8 mouse cellular contexts compared by ENCODE assay signal in genomic region chr7:28380237-28381016, GRCm38 (mm10). TPM values are rescaled to one million over a fixed set of nuclear protein-coding genes. Genes with fewer than 3 reads are reported as not detected.
DNase-seq lines count a peak whose midpoint lies in the region; ATAC-seq and TF ChIP-seq lines count a peak whose summit lies in the region.

Gene Zfp36 (minus strand): TSS chr7:28380253.

- no peak for TF ChIP-seq CTCF in testis, adult 2 months (IDR thresholded peaks at IDR 0.05; ENCODE audit: control insufficient read depth, insufficient read depth, insufficient replicate concordance, low read depth, low read length)

- no peak for ATAC-seq in embryonic facial prominence, embryonic 11.5 days (replicated peaks; ENCODE audit: insufficient number of reproducible peaks, low FRiP score, low TSS enrichment, low read depth)
- no peak for ATAC-seq in megakaryocyte, adult 5-6 weeks (ENCODE audit: poor library complexity, severe bottlenecking)

- peak within 1 kb of the TSS; percentile 95 for H3K4me2 ChIP-seq in embryonic facial prominence, embryonic 11.5 days (ENCODE audit: low read depth, low read length)

- H3K4me3 ChIP-seq in testis, adult 2 months (ENCODE audit: control insufficient read depth, low read depth, low read length): peak within 1 kb of the TSS; percentile 86
- peak within 1 kb of the TSS; percentile 62 for H3K4me3 ChIP-seq in embryonic facial prominence, embryonic 11.5 days (ENCODE audit: low read depth, low read length)

- H3K27me3 ChIP-seq in testis, adult 2 months (ENCODE audit: control insufficient read depth, insufficient read depth, low read length): no peaks in the 10 kb centered on the region
- no peaks in the 10 kb centered on the region for H3K27me3 ChIP-seq in embryonic facial prominence, embryonic 11.5 days (ENCODE audit: control insufficient read depth, insufficient read depth, low read length)

- 47% methylated on average over 17 of the region's 17 CpGs for WGBS in embryonic facial prominence, embryonic 11.5 days

- no peak for TF ChIP-seq POLR2A in testis, adult 2 months (IDR thresholded peaks at IDR 0.05; ENCODE audit: control insufficient read depth, low read depth, low read length)

- H3K9ac ChIP-seq in embryonic facial prominence, embryonic 11.5 days (replicated peaks; ENCODE audit: low read length): peak within 1 kb of the TSS; percentile 74

- peaks cover 48% of the 10 kb centered on the region for H3K4me1 ChIP-seq in testis, adult 2 months (ENCODE audit: control insufficient read depth, insufficient read depth, low read length)
- H3K4me1 ChIP-seq in embryonic facial prominence, embryonic 11.5 days (ENCODE audit: control insufficient read depth, insufficient read depth, low read length): peaks cover 25% of the 10 kb centered on the region

- no peaks in the 10 kb centered on the region for H3K9me3 ChIP-seq in embryonic facial prominence, embryonic 11.5 days (replicated peaks; ENCODE audit: control insufficient read depth, low read length)

- H3K36me3 ChIP-seq in testis, adult 2 months (ENCODE audit: control insufficient read depth, insufficient read depth, low read length): no peaks in the 10 kb centered on the region
- no peaks in the 10 kb centered on the region for H3K36me3 ChIP-seq in embryonic facial prominence, embryonic 11.5 days (replicated peaks; ENCODE audit: control insufficient read depth, insufficient read depth, low read depth, low read length)

- H3K27ac ChIP-seq in testis, adult 2 months (ENCODE audit: control insufficient read depth, insufficient read depth, low read depth, low read length): peak within 1 kb of the TSS; percentile 91
- H3K27ac ChIP-seq in embryonic facial prominence, embryonic 11.5 days (replicated peaks; ENCODE audit: low read depth, low read length): peak within 1 kb of the TSS; percentile 92

- no peak for DNase-seq in testis, postnatal 14 days (ENCODE audit: low spot score)
- DNase-seq in embryonic facial prominence, embryonic 11.5 days (ENCODE audit: low spot score): no peak
- DNase-seq in heart, postnatal 4 days: no peak
- no peak for DNase-seq in frontal cortex, postnatal 36 days (ENCODE audit: low spot score in 2 of 2)
- DNase-seq in cerebellum, postnatal 4 days (ENCODE audit: low spot score in 2 of 2): no peak
- DNase-seq in yolk sac, embryonic 10.5 days (ENCODE audit: low spot score): no peak

RNA-seq across cellular contexts. Expression of gene Zfp36, which starts in this region (rescaled TPM):
- 3.8 and 4.9 TPM in 2 replicates for polyA plus RNA-seq in testis, adult 2 months (2012; rRNA removed)
- polyA plus RNA-seq in embryonic facial prominence, embryonic 11.5 days (2014; fragmentation: Nextera tagmentation; extraction: Ambion mirVana): 4.7 and 5.5 TPM in 2 replicates
- 10 to 100 TPM; 12.7 to 12.9 TPM for total RNA-seq in heart, postnatal 4 days (2021)
- 350 and 368 TPM in 2 replicates for total RNA-seq in megakaryocyte, adult 5-6 weeks (2015)
- total RNA-seq in megakaryocyte, adult 5-6 weeks (2017): 118 and 143 TPM in 2 replicates

Comparison
In these comparisons a context has a peak if more than half of its experiments do, and no peak if none do; other contexts are left out.
1. RNA of gene Zfp36 (total RNA-seq): 118 to 368 TPM in megakaryocyte, adult 5-6 weeks; 12.7 to 12.9 TPM in heart, postnatal 4 days; every median in the first group is over 4 times any median in the second.